Mouse (Mus musculus) frontal cortex, adult 2 months (tissue): ENCODE data around the gene Baz2a. TPM values are rescaled to one million over a fixed set of nuclear protein-coding genes. Genes with fewer than 3 reads are reported as not detected.
"Not testable (repeated sequence)": the region's sequence is repeated elsewhere in the genome, so short reads cannot be mapped to it uniquely, and the experiment has no call there.

Experiments used
- DNase-seq, 2 experiments: peaks; one replicate each; pipeline ENCODE4 v3.0.0; 2022; ENCODE audit warnings: low spot score in 1 of 2; ENCODE audit errors: extremely low spot score in 1 of 2
- polyA plus RNA-seq: library from polyadenylated mRNA; depleted of rRNA; stranded (reverse); fragments of >200 nt; gene quantifications from 2 replicates; pipeline ENCODE4 v1.2.3, GENCODE M21; 2012; rRNA removed

Gene Baz2a
- polyA plus RNA-seq, 1 experiment = 36.0 TPM

GRCm38 (mm10) chr10:128171348-128171747 lies 80.0 kb downstream of the Baz2a start:
- DNase-seq = not testable (repeated sequence)

- no peak for DNase-seq
Measured at GRCm38 (mm10) chr10:128175302-128175701, 83.9 kb downstream of the Baz2a start.

- DNase-seq = peak; percentile 38 to 71
Measured at GRCm38 (mm10) chr10:128175996-128176755, 84.8 kb downstream of the Baz2a start.

GRCm38 (mm10) chr10:128177316-128177715 lies 85.9 kb downstream of the Baz2a start:
- no peak for DNase-seq

Other genes with a start within 250 kb of the Baz2a start
- gene Rdh19, start 241.6 kb upstream of the Baz2a start, polyA plus RNA-seq = not detected in 2 replicates
- 0.15 TPM in 1 of 2 replicates, not detected in the other for gene Rdh16f2, start 225.1 kb upstream of the Baz2a start, polyA plus RNA-seq
- gene Rdh7, start 202.8 kb upstream of the Baz2a start, polyA plus RNA-seq = not detected in 2 replicates
- 0.11 and 0.16 TPM in 2 replicates for gene Sdr9c7, start 193.1 kb upstream of the Baz2a start, polyA plus RNA-seq
- 0.10 and 0.29 TPM in 2 replicates for gene Hsd17b6, start 84.0 kb upstream of the Baz2a start, polyA plus RNA-seq
- gene Prim1, start 76.4 kb upstream of the Baz2a start, polyA plus RNA-seq = 9.5 and 9.9 TPM in 2 replicates
- 238 and 244 TPM in 2 replicates for gene Naca, start 56.0 kb upstream of the Baz2a start, polyA plus RNA-seq
- 80.8 and 83.1 TPM in 2 replicates for gene Ptges3, start 32.6 kb upstream of the Baz2a start, polyA plus RNA-seq
- 1,563 and 1,614 TPM in 2 replicates for gene Atp5b, start 8.3 kb upstream of the Baz2a start, polyA plus RNA-seq
- gene Rbms2, start 88.7 kb downstream of the Baz2a start, polyA plus RNA-seq = 19.1 and 20.1 TPM in 2 replicates
- gene Gls2, start 102.9 kb downstream of the Baz2a start, polyA plus RNA-seq = 37.6 and 39.4 TPM in 2 replicates
- 9.8 and 10.4 TPM in 2 replicates for gene Spryd4, start 120.2 kb downstream of the Baz2a start, polyA plus RNA-seq
- not detected in 2 replicates for gene Mip, start 134.3 kb downstream of the Baz2a start, polyA plus RNA-seq
- 5.1 and 5.3 TPM in 2 replicates for gene Timeless, start 140.5 kb downstream of the Baz2a start, polyA plus RNA-seq
- not detected in 2 replicates for gene Apon, start 162.5 kb downstream of the Baz2a start, polyA plus RNA-seq
- gene Apof, start 177.1 kb downstream of the Baz2a start, polyA plus RNA-seq = 0.23 and 0.58 TPM in 2 replicates
- gene Stat2, start 179.0 kb downstream of the Baz2a start, polyA plus RNA-seq = 29.6 and 33.3 TPM in 2 replicates
- 0.34 TPM in 2 replicates for gene Il23a, start 207.2 kb downstream of the Baz2a start, polyA plus RNA-seq
- 25.0 and 26.8 TPM in 2 replicates for gene Pan2, start 211.8 kb downstream of the Baz2a start, polyA plus RNA-seq
- 64.4 and 65.1 TPM in 2 replicates for gene Cnpy2, start 230.9 kb downstream of the Baz2a start, polyA plus RNA-seq
- 233 and 236 TPM in 2 replicates for gene Cs, start 246.2 kb downstream of the Baz2a start, polyA plus RNA-seq